Mouse (Mus musculus) lung, postnatal 14 days (tissue): ENCODE measurements around the gene Ppil6.

Experiments used
- DNase-seq: peaks from one replicate; pipeline ENCODE4 v3.0.0; 2021

Gene Ppil6

GRCm38 (mm10) chr10:41479961-41480360, 10.3 kb upstream of the Ppil6 start:
- DNase-seq: no peak

GRCm38 (mm10) chr10:41480938-41481880, 9.0 kb upstream of the Ppil6 start:
- no peak for DNase-seq

GRCm38 (mm10) chr10:41482446-41482845, 7.8 kb upstream of the Ppil6 start:
- no peak for DNase-seq

GRCm38 (mm10) chr10:41485778-41486177, 4.5 kb upstream of the Ppil6 start:
- no peak for DNase-seq

GRCm38 (mm10) chr10:41486506-41487170, 3.6 kb upstream of the Ppil6 start:
- no peak for DNase-seq

- DNase-seq: no peak
Observed at GRCm38 (mm10) chr10:41488877-41489276, 1.4 kb upstream of the Ppil6 start.

- DNase-seq: peak; percentile 12
Observed at GRCm38 (mm10) chr10:41489294-41489693, 945 bp upstream of the Ppil6 start.

- DNase-seq: no peak
Observed at GRCm38 (mm10) chr10:41490518-41490873, 257 bp downstream of the Ppil6 start.

- DNase-seq: no peak
Observed at GRCm38 (mm10) chr10:41491111-41491510, 872 bp downstream of the Ppil6 start.

- peak; percentile 32 for DNase-seq
Observed at GRCm38 (mm10) chr10:41500941-41501340, 10.7 kb downstream of the Ppil6 start.

- DNase-seq: no peak
Observed at GRCm38 (mm10) chr10:41504996-41505395, 14.8 kb downstream of the Ppil6 start.

- peak; percentile 78 for DNase-seq
Observed at GRCm38 (mm10) chr10:41505446-41505845, 15.2 kb downstream of the Ppil6 start.

- DNase-seq: peak; percentile 42
Observed at GRCm38 (mm10) chr10:41509160-41509559, 18.9 kb downstream of the Ppil6 start.

GRCm38 (mm10) chr10:41514301-41514700, 24.1 kb downstream of the Ppil6 start:
- DNase-seq: no peak

GRCm38 (mm10) chr10:41514921-41515320, 24.7 kb downstream of the Ppil6 start:
- DNase-seq: no peak

GRCm38 (mm10) chr10:41518508-41518980, 28.3 kb downstream of the Ppil6 start:
- peak; percentile 69 for DNase-seq

- DNase-seq: peak; percentile 93
Observed at GRCm38 (mm10) chr10:41518981-41519618, 28.9 kb downstream of the Ppil6 start, which contains the start of gene Cd164. Gene Cd164, plus strand, starts transcription at chr10:41519414.

GRCm38 (mm10) chr10:41519640-41520409, 29.6 kb downstream of the Ppil6 start:
- peak; percentile 57 for DNase-seq

GRCm38 (mm10) chr10:41520410-41520673, 30.1 kb downstream of the Ppil6 start:
- no peak for DNase-seq

GRCm38 (mm10) chr10:41523386-41523785, 33.1 kb downstream of the Ppil6 start:
- no peak for DNase-seq

- DNase-seq: no peak
Observed at GRCm38 (mm10) chr10:41525696-41526095, 35.5 kb downstream of the Ppil6 start.

- DNase-seq: no peak
Observed at GRCm38 (mm10) chr10:41529972-41530371, 39.7 kb downstream of the Ppil6 start.

GRCm38 (mm10) chr10:41535991-41536390, 45.8 kb downstream of the Ppil6 start:
- DNase-seq: no peak
